29 mouse cellular contexts compared by ENCODE assay signal in the genomic region with DNA sequence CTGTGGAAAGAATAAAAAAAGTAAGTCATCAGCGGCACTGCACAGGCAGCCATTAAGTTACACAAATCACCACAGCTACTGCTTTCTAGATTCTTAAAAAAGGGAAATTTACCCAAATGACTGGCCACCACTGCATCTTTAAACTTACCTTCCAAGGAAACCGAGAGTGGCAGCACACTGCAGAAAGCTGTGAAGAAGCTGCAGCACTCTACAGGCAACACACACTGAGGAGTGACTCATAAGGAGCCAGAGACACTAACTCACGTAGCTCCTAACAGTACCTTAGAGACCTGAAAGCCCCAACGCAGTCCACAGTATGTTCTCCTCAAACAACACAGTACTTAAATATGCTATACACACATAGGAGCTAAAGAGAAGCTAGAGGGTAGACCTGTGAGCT.
"Had no signal": no experiment of that assay in that cellular context is flagged by ENCODE, and none has a peak within 500 bp of the region (broad histone marks: within the 10 kb centered on the region; RNA-seq: fewer than 3 reads in every experiment).

No protein-coding gene starts in this region.

- H3K9ac ChIP-seq: limb, embryonic 12.5 days; limb, embryonic 13.5 days; limb, embryonic 15.5 days; liver, embryonic 12.5 days; liver, embryonic 13.5 days; liver, embryonic 14.5 days; liver, embryonic 15.5 days; liver, postnatal 0 days; lung, embryonic 14.5 days; lung, embryonic 15.5 days; midbrain, embryonic 12.5 days; midbrain, embryonic 13.5 days; midbrain, embryonic 15.5 days had no signal

- H3K27me3 ChIP-seq: limb, embryonic 12.5 days; limb, embryonic 13.5 days; limb, embryonic 15.5 days; liver, embryonic 12.5 days; liver, embryonic 13.5 days; liver, embryonic 15.5 days; lung, embryonic 15.5 days; megakaryocyte, embryonic 14.5 days; midbrain, embryonic 12.5 days; midbrain, embryonic 13.5 days; midbrain, embryonic 15.5 days had no signal

- H3K27ac ChIP-seq: limb, embryonic 10.5 days; limb, embryonic 12.5 days; limb, embryonic 13.5 days; limb, embryonic 15.5 days; liver, embryonic 12.5 days; liver, embryonic 13.5 days; liver, embryonic 14.5 days; liver, embryonic 15.5 days; lung, embryonic 15.5 days; macrophage; midbrain, embryonic 10.5 days; midbrain, embryonic 12.5 days; midbrain, embryonic 13.5 days; midbrain, embryonic 15.5 days had no signal

- H3K4me3 ChIP-seq: limb, embryonic 10.5 days; limb, embryonic 12.5 days; limb, embryonic 13.5 days; limb, embryonic 15.5 days; liver, embryonic 12.5 days; liver, embryonic 13.5 days; liver, embryonic 15.5 days; lung, embryonic 15.5 days; megakaryocyte, embryonic 14.5 days; midbrain, embryonic 10.5 days; midbrain, embryonic 12.5 days; midbrain, embryonic 13.5 days; midbrain, embryonic 15.5 days; myocyte had no signal

- H3K4me1 ChIP-seq: limb, embryonic 10.5 days; limb, embryonic 12.5 days; limb, embryonic 13.5 days; limb, embryonic 15.5 days; liver, embryonic 12.5 days; liver, embryonic 13.5 days; liver, embryonic 15.5 days; lung, embryonic 15.5 days had no signal

- H3K9me3 ChIP-seq: limb, embryonic 10.5 days; limb, embryonic 12.5 days; limb, embryonic 13.5 days; limb, embryonic 15.5 days; liver, embryonic 12.5 days; liver, embryonic 13.5 days; liver, embryonic 15.5 days; lung, embryonic 15.5 days; megakaryocyte, embryonic 14.5 days; midbrain, embryonic 10.5 days; midbrain, embryonic 12.5 days; midbrain, embryonic 13.5 days; midbrain, embryonic 15.5 days had no signal

- H3K4me2 ChIP-seq: limb, embryonic 12.5 days; limb, embryonic 13.5 days; limb, embryonic 15.5 days; liver, embryonic 11.5 days; liver, embryonic 12.5 days; liver, embryonic 13.5 days; liver, embryonic 15.5 days; lung, embryonic 14.5 days; lung, embryonic 15.5 days; midbrain, embryonic 11.5 days; midbrain, embryonic 12.5 days; midbrain, embryonic 13.5 days; midbrain, embryonic 15.5 days had no signal

- DNase-seq: left cerebral cortex, postnatal 4 days; liver; liver, embryonic 13.5 days; liver, postnatal 0 days; lung, adult 18-20 months; lung, adult 2 months; lung, embryonic 14.5 days; lung, postnatal 10 days; lung, postnatal 14 days; lung, postnatal 36 days; lung, postnatal 4 days; midbrain, embryonic 14.5 days had no signal
